ENCODE assay signal across 21 mouse cellular contexts in the genomic region with DNA sequence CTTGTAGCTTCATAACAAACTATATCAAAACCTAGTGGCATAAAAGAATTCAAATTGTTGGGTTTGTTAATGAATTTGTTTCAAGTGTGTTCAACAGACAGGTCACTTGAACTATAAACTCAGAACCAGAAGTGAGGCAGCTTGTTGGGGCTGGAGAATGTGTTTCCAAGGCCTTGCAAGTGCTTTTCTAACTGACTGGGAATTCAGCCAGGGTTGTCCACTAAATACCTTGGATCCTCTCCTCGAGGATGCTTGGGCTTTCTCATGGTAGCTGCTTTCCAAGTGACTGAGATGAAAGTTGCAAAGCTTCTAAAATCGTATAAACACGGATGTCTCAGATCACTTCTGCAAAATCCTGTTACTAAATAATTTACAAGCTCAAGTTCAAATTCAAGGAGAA. TPM values are rescaled to one million over a fixed set of nuclear protein-coding genes. Genes with fewer than 3 reads are reported as not detected.
A peak's percentile ranks its signal among the peaks of the same experiment; 100 is the strongest.
DNase-seq lines count a peak whose midpoint lies in the region; ATAC-seq lines count a peak whose summit lies in the region.
"Had no signal": no experiment of that assay in that cellular context is flagged by ENCODE, and none has a peak within 500 bp of the region (broad histone marks: within the 10 kb centered on the region; RNA-seq: fewer than 3 reads in every experiment).

No protein-coding gene starts in this region.

- H3K27me3 ChIP-seq in embryonic facial prominence, embryonic 14.5 days (replicated peaks; ENCODE audit: control insufficient read depth, insufficient read depth, low read length), result no peaks in the 10 kb centered on the region
- no peaks in the 10 kb centered on the region for H3K27me3 ChIP-seq in embryonic facial prominence, embryonic 10.5 days (replicated peaks; ENCODE audit: low read depth, poor library complexity, severe bottlenecking)
- H3K27me3 ChIP-seq in intestine, embryonic 16.5 days (replicated peaks; ENCODE audit: control insufficient read depth, insufficient read depth, low read length), result no peaks in the 10 kb centered on the region
- H3K27me3 ChIP-seq in intestine, embryonic 15.5 days (replicated peaks), result no peaks in the 10 kb centered on the region
- no peaks in the 10 kb centered on the region for H3K27me3 ChIP-seq in kidney, embryonic 14.5 days (ENCODE audit: control insufficient read depth, insufficient read depth, low read length)
- H3K27me3 ChIP-seq: heart, embryonic 15.5 days had no signal

- peaks cover 4% of the 10 kb centered on the region for H3K4me1 ChIP-seq in embryonic facial prominence, embryonic 14.5 days (ENCODE audit: control insufficient read depth, insufficient read depth, low read length)
- H3K4me1 ChIP-seq in embryonic facial prominence, embryonic 10.5 days, result no peaks in the 10 kb centered on the region
- H3K4me1 ChIP-seq in intestine, embryonic 16.5 days (ENCODE audit: control insufficient read depth, insufficient read depth, low read length), result no peaks in the 10 kb centered on the region
- no peaks in the 10 kb centered on the region for H3K4me1 ChIP-seq in intestine, embryonic 15.5 days (replicated peaks)
- no peaks in the 10 kb centered on the region for H3K4me1 ChIP-seq in kidney, embryonic 14.5 days (ENCODE audit: control insufficient read depth, insufficient read depth, low read length)
- H3K4me1 ChIP-seq: heart, embryonic 15.5 days; midbrain, embryonic 10.5 days had no signal

- 67% methylated on average over 3 of the region's 3 CpGs for WGBS in embryonic facial prominence, embryonic 14.5 days
- WGBS in embryonic facial prominence, embryonic 10.5 days, result 85% methylated on average over 3 of the region's 3 CpGs
- WGBS in intestine, embryonic 16.5 days, result 47% methylated on average over 3 of the region's 3 CpGs
- WGBS in intestine, embryonic 15.5 days, result 35% methylated on average over 3 of the region's 3 CpGs
- 73% methylated on average over 3 of the region's 3 CpGs for WGBS in kidney, embryonic 14.5 days

- H3K9ac ChIP-seq in embryonic facial prominence, embryonic 14.5 days (ENCODE audit: low read depth, low read length), result no peak overlapping the region
- no peak overlapping the region for H3K9ac ChIP-seq in intestine, embryonic 16.5 days (ENCODE audit: low read depth, low read length)
- no peak overlapping the region for H3K9ac ChIP-seq in intestine, embryonic 15.5 days
- H3K9ac ChIP-seq in kidney, embryonic 14.5 days (ENCODE audit: low read depth, low read length), result no peak overlapping the region
- H3K9ac ChIP-seq: heart, embryonic 15.5 days had no signal

- H3K4me2 ChIP-seq in embryonic facial prominence, embryonic 14.5 days (ENCODE audit: low read depth, low read length), result no peak overlapping the region
- H3K4me2 ChIP-seq in intestine, embryonic 16.5 days (ENCODE audit: low read depth, low read length), result no peak overlapping the region
- no peak overlapping the region for H3K4me2 ChIP-seq in intestine, embryonic 15.5 days (replicated peaks)
- no peak overlapping the region for H3K4me2 ChIP-seq in kidney, embryonic 14.5 days (replicated peaks; ENCODE audit: low read depth, low read length)
- H3K4me2 ChIP-seq: heart, embryonic 15.5 days; liver, embryonic 11.5 days had no signal

- H3K27ac ChIP-seq in embryonic facial prominence, embryonic 14.5 days (replicated peaks; ENCODE audit: low read depth, low read length), result no peak overlapping the region
- no peak overlapping the region for H3K27ac ChIP-seq in embryonic facial prominence, embryonic 10.5 days (replicated peaks)
- peak overlapping the region; percentile 45; the same call in 1 of the 2 replicates for H3K27ac ChIP-seq in intestine, embryonic 16.5 days (ENCODE audit: low read length)
- H3K27ac ChIP-seq in intestine, embryonic 15.5 days, result no peak overlapping the region
- no peak overlapping the region for H3K27ac ChIP-seq in kidney, embryonic 14.5 days (ENCODE audit: low read depth, low read length)
- H3K27ac ChIP-seq: heart, embryonic 15.5 days; macrophage; midbrain, embryonic 10.5 days had no signal

- DNase-seq in embryonic facial prominence, embryonic 14.5 days (ENCODE audit: low spot score), result peak; percentile 62
- DNase-seq in embryonic facial prominence, embryonic 10.5 days (ENCODE audit: low spot score), result no peak
- DNase-seq in urinary bladder, postnatal 14 days (ENCODE audit: low spot score), result peak; percentile 35
- DNase-seq in urinary bladder, postnatal 36 days (ENCODE audit: low spot score in 2 of 2), result no peak
- DNase-seq in thymus, adult 18-20 months, result no peak
- DNase-seq: cerebellum, adult 9-10 months; kidney, adult 2 months; kidney, postnatal 25 days; right cerebral cortex, adult 18-20 months; thymus, postnatal 4 days had no signal

- no peak for ATAC-seq in embryonic facial prominence, embryonic 14.5 days (ENCODE audit: low read depth)
- no peak for ATAC-seq in intestine, embryonic 16.5 days
- ATAC-seq in intestine, embryonic 15.5 days, result no peak
- no peak for ATAC-seq in kidney, embryonic 14.5 days (ENCODE audit: low FRiP score, low TSS enrichment)
- ATAC-seq: forebrain, embryonic 14.5 days; hindbrain, embryonic 16.5 days had no signal

- no peak overlapping the region for H3K4me3 ChIP-seq in embryonic facial prominence, embryonic 14.5 days (ENCODE audit: low read depth, low read length)
- H3K4me3 ChIP-seq in embryonic facial prominence, embryonic 10.5 days, result no peak overlapping the region
- H3K4me3 ChIP-seq in intestine, embryonic 16.5 days (ENCODE audit: low read length), result no peak overlapping the region
- H3K4me3 ChIP-seq in intestine, embryonic 15.5 days (replicated peaks), result no peak overlapping the region
- H3K4me3 ChIP-seq in kidney, embryonic 14.5 days (ENCODE audit: low read length), result no peak overlapping the region
- H3K4me3 ChIP-seq: erythroblast, embryonic 14.5 days; heart, embryonic 15.5 days; midbrain, embryonic 10.5 days had no signal

- H3K9me3 ChIP-seq in embryonic facial prominence, embryonic 14.5 days (ENCODE audit: control insufficient read depth, low read length), result no peaks in the 10 kb centered on the region
- no peaks in the 10 kb centered on the region for H3K9me3 ChIP-seq in embryonic facial prominence, embryonic 10.5 days
- H3K9me3 ChIP-seq in intestine, embryonic 16.5 days (ENCODE audit: control insufficient read depth, low read length), result no peaks in the 10 kb centered on the region
- H3K9me3 ChIP-seq in intestine, embryonic 15.5 days, result no peaks in the 10 kb centered on the region
- H3K9me3 ChIP-seq in kidney, embryonic 14.5 days (ENCODE audit: control insufficient read depth, low read length), result no peaks in the 10 kb centered on the region
- H3K9me3 ChIP-seq: heart, embryonic 15.5 days; midbrain, embryonic 10.5 days had no signal

- H3K36me3 ChIP-seq in embryonic facial prominence, embryonic 14.5 days (ENCODE audit: control insufficient read depth, insufficient read depth, low read length), result no peaks in the 10 kb centered on the region
- H3K36me3 ChIP-seq in embryonic facial prominence, embryonic 10.5 days (replicated peaks), result no peaks in the 10 kb centered on the region
- H3K36me3 ChIP-seq in intestine, embryonic 16.5 days (ENCODE audit: control insufficient read depth, insufficient read depth, low read length), result no peaks in the 10 kb centered on the region
- H3K36me3 ChIP-seq in intestine, embryonic 15.5 days, result no peaks in the 10 kb centered on the region
- H3K36me3 ChIP-seq in kidney, embryonic 14.5 days (ENCODE audit: control insufficient read depth, insufficient read depth, low read length), result no peaks in the 10 kb centered on the region
- H3K36me3 ChIP-seq: G1E; heart, embryonic 15.5 days; midbrain, embryonic 10.5 days had no signal

RNA-seq across cellular contexts. Expression of gene 1700056E22Rik, which starts 48.6 kb away (rescaled TPM):
- 1.0 and 2.4 TPM in 2 replicates for polyA plus RNA-seq in embryonic facial prominence, embryonic 14.5 days (2014; fragmentation: Nextera tagmentation; extraction: Ambion mirVana)
- polyA plus RNA-seq in embryonic facial prominence, embryonic 10.5 days (2016; fragmentation: Nextera tagmentation; extraction: Ambion mirVana), result 0.58 and 1.1 TPM in 2 replicates
- 1.0 and 1.5 TPM in 2 replicates for polyA plus RNA-seq in intestine, embryonic 16.5 days (2015; fragmentation: Nextera tagmentation; extraction: Ambion mirVana)
- 1.2 and 1.7 TPM in 2 replicates for polyA plus RNA-seq in intestine, embryonic 15.5 days (2015; fragmentation: Nextera tagmentation; extraction: Ambion mirVana)
- polyA plus RNA-seq in kidney, embryonic 14.5 days (2014; fragmentation: Nextera tagmentation; extraction: Ambion mirVana), result 1.4 and 2.0 TPM in 2 replicates
- polyA plus RNA-seq: G1E had no signal

Comparison
In these comparisons a context has a peak if more than half of its experiments do, and no peak if none do; other contexts are left out.
1. DNase-seq: peak in embryonic facial prominence, embryonic 14.5 days (single experiment) and urinary bladder, postnatal 14 days (single experiment); none in embryonic facial prominence, embryonic 10.5 days (single experiment), urinary bladder, postnatal 36 days (0 of 2) and thymus, adult 18-20 months (0 of 2).